Mouse (Mus musculus): ENCODE data around the gene Rgsl1.
"Not testable (repeated sequence)": the region's sequence is repeated elsewhere in the genome, so short reads cannot be mapped to it uniquely, and the experiment has no call there.

Gene Rgsl1

GRCm38 (mm10) chr1:153776257-153776656, 67.7 kb downstream of the Rgsl1 start:
- no peak for DNase-seq (ENCODE audit: low spot score)

- DNase-seq (ENCODE audit: low spot score): no peak
Measured at GRCm38 (mm10) chr1:153775174-153775573, 68.8 kb downstream of the Rgsl1 start.

- no peak for DNase-seq (ENCODE audit: low spot score)
Measured at GRCm38 (mm10) chr1:153770776-153771167, 73.2 kb downstream of the Rgsl1 start.

- DNase-seq (ENCODE audit: low spot score): no peak
Measured at GRCm38 (mm10) chr1:153769998-153770775, 73.8 kb downstream of the Rgsl1 start.

GRCm38 (mm10) chr1:153769571-153769970, 74.4 kb downstream of the Rgsl1 start:
- not testable (repeated sequence) for DNase-seq (ENCODE audit: low spot score)

- no peak for DNase-seq (ENCODE audit: low spot score)
Measured at GRCm38 (mm10) chr1:153768465-153768864, 75.5 kb downstream of the Rgsl1 start.

- no peak for DNase-seq (ENCODE audit: low spot score)
Measured at GRCm38 (mm10) chr1:153767281-153767680, 76.7 kb downstream of the Rgsl1 start.

- no peak for DNase-seq (ENCODE audit: low spot score)
Measured at GRCm38 (mm10) chr1:153766298-153766697, 77.6 kb downstream of the Rgsl1 start.

- DNase-seq (ENCODE audit: low spot score): no peak
Measured at GRCm38 (mm10) chr1:153764136-153764535, 79.8 kb downstream of the Rgsl1 start.

GRCm38 (mm10) chr1:153753725-153754464, 90.0 kb downstream of the Rgsl1 start:
- no peak for DNase-seq (ENCODE audit: low spot score)

- no peak for DNase-seq (ENCODE audit: low spot score)
Measured at GRCm38 (mm10) chr1:153752521-153752920, 91.4 kb downstream of the Rgsl1 start.

- DNase-seq (ENCODE audit: low spot score): no peak
Measured at GRCm38 (mm10) chr1:153751763-153752301, 92.1 kb downstream of the Rgsl1 start.

- DNase-seq (ENCODE audit: low spot score): no peak
Measured at GRCm38 (mm10) chr1:153750054-153750453, 93.9 kb downstream of the Rgsl1 start.

- DNase-seq (ENCODE audit: low spot score): peak; percentile 94
Measured at GRCm38 (mm10) chr1:153749211-153749801, 94.6 kb downstream of the Rgsl1 start, which contains the start of gene Rnasel. Rnasel (plus strand) TSS chr1:153749426.

- peak; percentile 55 for DNase-seq (ENCODE audit: low spot score)
Measured at GRCm38 (mm10) chr1:153748549-153748948, 95.4 kb downstream of the Rgsl1 start.

GRCm38 (mm10) chr1:153747861-153748530, 95.9 kb downstream of the Rgsl1 start:
- DNase-seq (ENCODE audit: low spot score): no peak

GRCm38 (mm10) chr1:153746728-153747127, 97.2 kb downstream of the Rgsl1 start:
- peak; percentile 92 for DNase-seq (ENCODE audit: low spot score)

GRCm38 (mm10) chr1:153746119-153746670, 97.7 kb downstream of the Rgsl1 start:
- DNase-seq (ENCODE audit: low spot score): peak; percentile 29

- peak; percentile 86 for DNase-seq (ENCODE audit: low spot score)
Measured at GRCm38 (mm10) chr1:153742374-153743155, 101.4 kb downstream of the Rgsl1 start.

- DNase-seq (ENCODE audit: low spot score): no peak
Measured at GRCm38 (mm10) chr1:153741551-153742316, 102.2 kb downstream of the Rgsl1 start.
